Mouse (Mus musculus): ENCODE measurements around the gene Krtdap.

DNA sequence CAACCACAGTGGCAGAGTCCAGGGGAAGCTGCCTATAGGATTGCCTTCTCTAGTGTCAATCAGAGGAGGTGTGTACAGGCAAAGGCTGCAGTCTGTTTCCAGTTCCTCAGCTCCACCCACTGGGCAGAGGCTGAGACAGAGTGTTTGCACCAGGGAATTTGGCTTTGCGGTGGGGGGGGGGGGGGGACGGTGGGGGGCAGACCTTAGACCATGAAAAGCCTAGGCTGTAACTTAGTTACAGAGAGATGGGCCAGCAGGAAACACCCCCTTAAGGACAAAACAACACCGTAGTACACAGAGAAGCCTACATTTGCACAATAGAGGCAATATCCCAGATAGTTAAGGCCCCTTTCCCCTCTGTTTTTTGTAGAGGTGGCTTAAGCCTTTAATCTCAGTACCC lies 30.7 kb upstream of the Krtdap start:
- TF ChIP-seq CTCF (IDR thresholded peaks at IDR 0.05; ENCODE audit: low read depth) = no peak
- no peak for TF ChIP-seq EP300 (IDR thresholded peaks at IDR 0.05; ENCODE audit: low read depth)

All from liver, embryonic 14.5 days (tissue).